Mouse (Mus musculus) adipocyte (in vitro differentiated cells): ENCODE measurements at regions not wholly inside any gene's neighbourhood (a gene's known extent, or its start where the extent isn't known, plus 50 kb on each side); places are given as distances from the start of the nearest gene placed in this dataset.
A peak's percentile ranks its signal among the peaks of the same experiment; 100 is the strongest.
"Not testable (repeated sequence)": the region's sequence is repeated elsewhere in the genome, so short reads cannot be mapped to it uniquely, and the experiment has no call there.

ENCODE experiments used
- DNase-seq: peaks from one replicate; pipeline ENCODE4 v3.0.0-alpha.2; 2016; ENCODE audit warnings: low spot score

DNA sequence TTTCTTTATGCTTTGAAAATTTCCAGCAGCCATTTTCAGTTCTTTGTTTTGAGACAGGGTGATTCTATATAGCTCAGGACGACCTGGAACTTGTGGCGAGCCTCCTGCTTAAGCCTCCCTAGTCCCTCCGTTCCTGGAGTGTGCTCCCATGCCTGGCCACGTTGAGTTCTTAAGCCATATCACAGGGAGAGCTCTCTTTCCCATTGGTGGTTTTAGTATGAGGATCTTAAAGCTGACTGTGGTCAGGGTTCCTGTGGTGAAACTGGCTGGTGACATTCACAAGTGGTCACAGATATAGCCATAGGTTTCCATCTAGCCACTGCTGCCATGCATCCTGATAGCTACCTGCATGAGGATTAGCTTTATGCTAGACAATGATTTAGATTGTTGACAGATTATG is 109.1 kb upstream of the Gm5148 start:
- no peak for DNase-seq

DNA sequence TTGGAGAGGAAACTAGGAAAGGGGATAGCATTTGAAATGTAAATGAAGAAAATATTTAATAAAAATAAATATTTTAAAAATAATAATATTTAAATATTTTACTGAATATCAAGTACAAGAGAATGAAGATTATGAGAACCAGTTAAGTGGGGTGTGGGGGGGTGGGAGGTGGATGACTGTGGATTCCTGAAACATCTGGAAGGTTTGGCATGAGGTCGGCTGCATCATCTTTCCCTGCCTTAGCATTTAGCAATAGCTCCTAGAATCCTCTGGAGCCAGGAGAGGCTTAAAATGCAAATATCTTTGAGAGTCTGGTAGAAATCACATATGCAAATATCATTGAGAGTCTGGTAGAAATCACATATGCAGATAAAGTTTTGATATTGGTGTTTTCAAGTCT is 103.3 kb upstream of the Gm5148 start:
- peak; percentile 22 for DNase-seq

GRCm38 (mm10) chr3:37825602-37826001 is 101.3 kb upstream of the Gm5148 start:
- no peak for DNase-seq

- no peak for DNase-seq
Measured at GRCm38 (mm10) chr3:37824681-37825080, 100.4 kb upstream of the Gm5148 start.

DNA sequence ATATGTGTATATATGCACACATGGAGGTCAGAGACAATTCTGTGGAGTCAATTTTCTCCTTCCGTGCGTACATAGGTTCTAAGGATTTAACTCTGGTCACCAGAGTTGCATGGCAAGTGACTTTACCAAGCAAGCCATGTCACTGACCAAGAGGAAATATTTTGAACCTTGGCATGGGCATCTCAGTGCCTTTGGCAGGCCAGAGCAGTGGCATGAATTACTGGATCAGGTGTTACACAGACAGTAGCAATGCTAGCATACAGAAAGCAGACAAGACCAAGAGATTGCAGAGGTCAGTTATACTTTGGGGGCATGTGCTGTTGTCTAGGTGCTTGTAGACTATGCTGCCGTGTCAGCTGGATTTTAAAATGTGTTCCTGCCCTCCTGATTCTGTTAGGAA is 95.2 kb upstream of the Gm5148 start:
- DNase-seq = no peak

- no peak for DNase-seq
Measured at GRCm38 (mm10) chr3:37817434-37817805, 93.1 kb upstream of the Gm5148 start.

DNA sequence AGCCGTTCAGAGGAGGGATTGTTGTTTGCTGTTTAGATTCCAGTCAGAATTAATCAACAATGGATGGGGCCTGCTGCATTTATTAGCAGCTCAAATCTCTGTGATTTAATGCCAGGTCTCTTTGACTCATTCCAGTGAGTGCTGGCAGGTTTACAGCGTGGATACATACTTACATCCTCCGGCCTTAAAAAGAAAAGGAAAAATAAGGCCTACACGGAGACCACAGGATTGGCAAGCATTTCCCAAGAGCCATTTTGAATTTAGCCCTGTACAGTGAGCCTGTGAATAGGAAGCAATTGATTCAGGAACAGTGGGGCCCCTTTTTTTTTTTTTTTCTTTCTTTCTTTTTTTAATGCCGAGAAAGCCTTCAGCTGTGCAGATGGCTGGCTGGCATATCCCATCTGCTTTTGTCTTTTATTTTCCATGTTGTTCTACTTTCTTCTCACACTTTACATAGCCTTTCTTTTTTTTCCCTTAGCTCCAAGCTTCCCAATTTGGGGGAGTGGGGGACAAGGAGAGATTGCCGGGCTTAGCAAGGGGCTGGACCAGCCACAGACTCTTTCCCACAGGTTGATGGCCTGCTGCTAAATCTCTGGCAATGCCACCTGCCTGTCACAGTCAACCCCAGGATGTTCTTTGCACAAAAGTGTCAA is 92.6 kb upstream of the Gm5148 start:
- no peak for DNase-seq

- no peak for DNase-seq
Measured at GRCm38 (mm10) chr3:37815771-37816170, 91.5 kb upstream of the Gm5148 start.

DNA sequence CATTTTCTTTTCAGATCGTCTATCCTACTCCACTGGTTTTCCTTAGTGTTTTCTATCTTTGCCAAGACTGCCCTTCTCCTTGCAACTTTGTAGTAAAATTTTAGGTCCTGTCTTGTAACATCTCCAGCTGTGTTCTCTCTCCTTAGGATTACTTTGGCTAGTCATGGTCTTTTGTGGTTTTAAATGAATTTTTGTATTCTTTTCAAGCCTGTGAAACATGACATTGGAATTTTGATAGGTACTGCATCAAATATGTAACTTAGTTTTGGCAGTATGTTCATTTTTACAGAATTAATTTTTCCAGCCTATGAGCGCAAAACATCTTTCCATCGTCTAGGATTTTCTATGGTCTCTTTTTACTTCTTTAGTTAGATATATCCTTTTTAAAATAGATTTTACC is 88.6 kb upstream of the Gm5148 start:
- no peak for DNase-seq

GRCm38 (mm10) chr3:37811429-37811828 is 87.1 kb upstream of the Gm5148 start:
- no peak for DNase-seq

- no peak for DNase-seq
Measured at GRCm38 (mm10) chr3:37810763-37811162, 86.5 kb upstream of the Gm5148 start.

DNA sequence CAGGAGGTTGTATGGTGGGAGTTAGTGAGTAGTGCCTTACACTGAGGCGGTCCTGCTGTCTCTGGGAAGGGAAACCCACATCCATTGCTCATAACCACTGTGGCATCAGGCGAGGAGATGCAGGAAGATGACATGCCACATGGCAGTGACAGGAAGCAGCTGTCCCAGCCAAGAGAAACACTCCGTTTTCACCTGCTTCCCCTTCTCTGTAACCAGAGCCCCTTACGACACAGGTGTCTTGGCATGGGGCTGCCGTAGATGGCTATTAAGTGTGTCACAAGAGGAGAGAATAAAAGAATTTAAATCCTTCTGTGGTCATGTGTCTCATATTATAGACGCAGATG is 81.5 kb upstream of the Gm5148 start:
- no peak for DNase-seq

DNA sequence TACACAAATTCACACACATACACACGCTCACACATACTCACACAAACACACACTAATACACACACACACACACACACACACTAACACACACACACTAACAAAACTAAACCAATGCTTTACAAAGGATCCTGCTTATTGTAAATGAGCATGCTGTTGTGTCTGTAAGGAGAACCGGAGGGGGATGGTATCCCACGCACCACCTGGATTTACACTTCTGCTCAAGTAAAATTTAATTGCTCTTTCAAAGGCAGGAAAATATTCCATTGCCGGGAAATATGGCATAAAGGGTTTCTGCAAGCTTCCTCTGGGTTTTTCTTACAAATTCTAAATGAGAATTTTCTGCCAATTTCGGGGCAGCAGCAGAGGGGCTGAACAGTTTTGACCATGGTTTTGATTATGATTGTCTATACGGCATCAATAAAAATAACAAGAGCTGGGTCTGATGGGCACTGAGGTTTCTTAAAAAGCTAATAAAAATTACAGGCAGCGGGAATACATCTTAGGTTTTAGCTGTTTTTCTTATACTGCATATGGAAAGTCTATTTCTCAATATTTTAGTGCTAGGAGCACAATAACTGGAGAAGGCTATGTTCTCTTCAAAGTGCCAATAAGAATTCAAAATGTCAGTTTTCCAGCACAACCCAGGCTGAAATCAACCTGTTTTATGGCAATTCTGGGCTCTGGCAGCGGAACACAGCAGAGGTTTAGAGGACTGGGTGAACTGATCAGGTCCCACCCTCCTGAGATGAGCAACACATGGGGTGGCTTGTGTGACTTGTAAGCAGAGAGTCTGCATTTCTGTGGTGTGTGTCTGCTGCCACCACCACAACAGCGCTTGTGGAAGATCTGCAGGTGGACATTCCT is 80.9 kb upstream of the Gm5148 start:
- no peak for DNase-seq

- no peak for DNase-seq
Measured at GRCm38 (mm10) chr3:37804261-37804660, 80.0 kb upstream of the Gm5148 start.

DNA sequence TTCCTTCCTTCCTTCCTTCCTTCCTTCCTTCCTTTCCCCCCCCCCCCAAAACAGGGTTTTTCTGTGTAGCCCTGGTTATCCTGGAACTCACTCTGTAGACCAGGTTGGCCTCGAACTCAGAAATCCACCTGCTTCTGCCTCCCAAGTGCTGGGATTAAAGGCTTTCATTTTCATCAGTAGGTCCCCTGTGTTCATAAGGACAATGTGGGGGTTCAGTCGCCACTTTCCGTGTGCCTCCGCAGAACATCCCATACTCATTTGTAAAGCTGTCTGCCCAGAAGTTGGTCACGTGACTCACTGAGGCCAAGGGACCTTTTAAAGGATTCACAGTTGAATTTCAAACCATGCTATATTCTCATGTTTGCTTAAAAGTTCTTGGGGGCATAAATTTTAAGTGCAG is 79.5 kb upstream of the Gm5148 start:
- not testable (repeated sequence) for DNase-seq

DNA sequence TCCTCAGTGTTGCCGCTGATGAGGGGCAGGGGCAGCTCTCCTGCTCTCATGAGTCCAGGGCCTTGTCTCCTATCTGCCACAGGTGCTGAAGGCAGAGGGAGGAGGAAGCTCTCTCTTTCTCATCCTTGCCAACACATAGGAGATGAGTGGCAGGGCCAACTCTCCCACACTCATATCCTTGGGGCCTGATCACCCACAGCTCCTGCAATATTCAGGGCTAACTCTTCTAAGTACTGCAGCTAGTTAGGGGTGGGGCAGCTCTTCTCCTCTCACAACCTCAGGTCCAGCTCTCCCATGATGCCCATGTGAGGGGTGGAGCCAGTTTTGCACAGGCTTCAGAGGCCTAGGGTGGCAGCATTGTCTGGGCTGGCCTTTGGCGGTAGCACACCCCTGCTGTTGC is 77.3 kb upstream of the Gm5148 start:
- DNase-seq = no peak

DNA sequence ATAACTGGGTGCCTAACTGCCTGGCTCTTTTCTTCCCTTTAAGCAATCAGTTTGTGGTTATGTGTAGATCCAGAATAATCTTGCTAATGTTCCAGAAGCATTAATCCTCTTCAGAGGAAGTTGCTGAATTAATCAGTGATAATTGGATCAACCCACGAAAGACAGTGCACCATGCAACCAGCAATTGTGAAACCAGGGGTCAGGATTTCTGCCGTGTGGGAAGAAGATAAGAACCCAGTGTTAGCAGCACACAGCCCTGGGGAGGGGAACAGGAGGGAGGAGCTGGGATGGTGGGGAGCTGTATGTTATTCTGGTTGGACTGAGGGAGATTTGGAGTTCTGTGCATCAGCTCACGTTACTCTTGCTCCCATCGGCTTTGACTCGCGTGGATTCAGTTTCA is 75.5 kb upstream of the Gm5148 start:
- DNase-seq = no peak

GRCm38 (mm10) chr3:37789711-37790110 is 65.4 kb upstream of the Gm5148 start:
- no peak for DNase-seq

GRCm38 (mm10) chr3:37789143-37789697 is 64.9 kb upstream of the Gm5148 start:
- DNase-seq = no peak

DNA sequence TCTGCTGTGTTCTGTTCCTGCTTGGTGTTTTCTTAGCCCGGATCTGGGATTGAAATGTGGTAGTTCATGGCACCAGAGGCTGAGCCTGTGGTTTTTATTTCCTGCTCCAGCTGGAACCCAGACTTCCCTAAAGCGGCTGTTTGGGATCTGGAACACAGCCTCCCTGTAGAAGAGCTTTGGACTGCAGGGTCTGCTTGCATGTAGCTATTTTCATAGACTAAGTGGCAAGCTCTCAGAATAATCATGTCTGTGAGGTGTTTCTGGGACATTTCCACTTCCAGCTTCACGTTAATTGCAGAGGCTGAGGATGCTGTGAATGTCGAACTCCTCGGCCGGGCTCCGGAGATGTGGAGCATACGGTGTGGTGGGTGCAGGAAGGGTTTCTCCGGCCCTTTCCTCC is 64.1 kb upstream of the Gm5148 start:
- no peak for DNase-seq

- no peak for DNase-seq
Measured at GRCm38 (mm10) chr3:37786792-37787191, 62.5 kb upstream of the Gm5148 start.

- no peak for DNase-seq
Measured at GRCm38 (mm10) chr3:37781086-37781485, 56.8 kb upstream of the Gm5148 start.

GRCm38 (mm10) chr3:37779867-37780475 is 55.7 kb upstream of the Gm5148 start:
- no peak for DNase-seq
